Mouse (Mus musculus): Measurements from ENCODE around the gene Gp1ba.

DNA sequence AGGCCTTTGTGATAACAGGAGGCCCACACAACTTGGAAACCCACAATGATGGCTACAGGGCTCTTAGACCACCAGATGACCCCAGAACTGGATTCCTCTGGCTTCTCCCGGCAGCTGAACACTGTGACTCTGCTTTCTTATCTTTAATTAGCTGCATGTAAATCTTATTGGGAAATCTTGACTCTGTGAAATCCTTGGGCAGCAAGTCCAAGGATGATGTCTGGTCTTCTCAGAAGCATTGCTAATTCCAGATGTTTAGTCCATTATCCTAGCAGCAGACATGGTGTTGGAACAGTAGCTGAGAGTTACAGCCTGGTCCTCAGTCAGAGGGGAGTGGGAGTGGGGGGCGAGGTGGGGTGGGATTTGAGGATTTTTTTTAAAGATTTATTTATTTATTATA, 10.5 kb upstream of the Gp1ba start:
- TF ChIP-seq POLR2A (IDR thresholded peaks at IDR 0.05; ENCODE audit: insufficient read depth, low read depth, low read length) (no peak), CTCF (IDR thresholded peaks at IDR 0.05; ENCODE audit: insufficient read depth, low read depth, low read length) (no peak)
